Mouse (Mus musculus) neural tube, embryonic 13.5 days (tissue): ENCODE results near the gene Tapbpl. TPM values are rescaled to one million over a fixed set of nuclear protein-coding genes. Genes with fewer than 3 reads are reported as not detected.

ENCODE experiments used
- ATAC-seq: fragments of 200-750 bp; cut with Nextera tagmentation; 2 replicates; pipeline ENCODE4 v1.8.0; 2017; ENCODE audit warnings: low read depth, mild to moderate bottlenecking, moderate TSS enrichment, moderate library complexity
- H3K27ac ChIP-seq: fragments of 300-500 bp; sonication (generic); replicated peaks from 2 replicates; pipeline ENCODE4 v1.5.1; 2015; ENCODE audit warnings: moderate library complexity, mild to moderate bottlenecking, inconsistent platforms
- H3K27me3 ChIP-seq: fragments of 300-500 bp; sonication (generic); 2 replicates; pipeline ENCODE4 v1.6.1; 2015; ENCODE audit warnings: mild to moderate bottlenecking, inconsistent platforms
- H3K36me3 ChIP-seq: fragments of 300-500 bp; sonication (generic); 2 replicates; pipeline ENCODE4 v1.6.1; 2015; ENCODE audit warnings: mild to moderate bottlenecking, inconsistent platforms
- H3K4me1 ChIP-seq: fragments of 300-500 bp; sonication (generic); replicated peaks from 2 replicates; pipeline ENCODE4 v1.6.1; 2015; ENCODE audit warnings: inconsistent platforms
- H3K4me2 ChIP-seq: fragments of 300-500 bp; sonication (generic); 2 replicates; pipeline ENCODE4 v1.6.1; 2015; ENCODE audit warnings: inconsistent platforms, mild to moderate bottlenecking, moderate library complexity
- H3K4me3 ChIP-seq: fragments of 300-500 bp; sonication (generic); 2 replicates; pipeline ENCODE4 v1.5.1; 2015; ENCODE audit warnings: mild to moderate bottlenecking, inconsistent platforms
- H3K9ac ChIP-seq: fragments of 300-500 bp; sonication (generic); 2 replicates; pipeline ENCODE4 v1.6.1; 2015; ENCODE audit warnings: moderate library complexity, mild to moderate bottlenecking, inconsistent platforms
- H3K9me3 ChIP-seq: fragments of 300-500 bp; sonication (generic); 2 replicates; pipeline ENCODE4 v1.6.1; 2016; ENCODE audit warnings: inconsistent platforms
- WGBS: fragments of 180-500 bp; shearing (Covaris S2); methylation state at CpG from one replicate; pipeline ENCODE4 v1.1.7; 2015; 5-methylcytosine and 5-hydroxymethylcytosine counted together
- microRNA-seq: library from miRNA; unstranded; fragments of <30 nt; microRNA quantifications from one replicate; pipeline ENCODE4, GENCODE M21; 2016
- polyA plus RNA-seq: library from polyadenylated mRNA; unstranded; fragments of >200 nt; fragmentation: Nextera tagmentation; extraction: Ambion mirVana; gene quantifications from 2 replicates; pipeline ENCODE4 v1.2.1, GENCODE M21; 2015

The Tapbpl gene
- polyA plus RNA-seq, 1 experiment from 2014 or later = 5.5 TPM

DNA sequence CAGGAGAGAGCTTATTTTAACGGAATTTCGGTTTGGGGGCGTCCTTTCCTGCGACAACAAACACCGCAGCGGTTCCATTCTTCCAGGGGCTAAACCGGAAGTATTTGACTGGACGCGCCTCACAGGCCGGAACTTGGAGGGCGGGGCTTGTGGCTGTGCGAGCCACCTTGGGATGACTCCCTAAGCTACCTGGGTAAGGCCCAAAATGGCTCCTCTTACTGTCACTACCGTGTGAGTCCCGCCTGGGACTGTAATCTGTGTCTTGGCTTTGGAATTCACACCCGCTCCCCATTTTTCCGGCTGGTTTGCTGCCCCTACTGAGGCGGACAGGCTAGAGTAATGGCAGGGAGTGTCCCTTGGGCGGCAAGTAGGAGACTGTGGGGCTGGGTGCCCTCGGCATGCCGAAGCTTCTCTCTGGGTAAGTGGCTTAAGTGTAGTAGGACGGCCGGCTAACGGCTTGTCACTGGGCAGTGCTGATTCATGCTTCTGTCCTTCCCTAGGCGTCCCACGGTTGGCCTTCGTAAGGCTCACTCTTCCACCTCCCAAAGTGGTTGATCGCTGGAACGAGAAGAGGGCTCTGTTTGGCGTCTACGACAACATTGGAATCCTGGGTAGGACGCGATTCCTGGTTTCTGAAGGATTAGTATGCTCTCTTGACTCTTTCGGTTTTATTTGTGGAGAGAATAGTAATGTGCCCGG lies 39.5 kb downstream of the Tapbpl start:
- H3K27me3 ChIP-seq = no peaks in the 10 kb centered on the region
- H3K9ac ChIP-seq = peak overlapping the region; percentile 84
- H3K4me2 ChIP-seq = peak overlapping the region; percentile 95
- WGBS = under 1% methylated on average over 34 of the region's 34 CpGs
- H3K4me1 ChIP-seq = peaks cover 29% of the 10 kb centered on the region
- H3K4me3 ChIP-seq = peak overlapping the region; percentile 74
- no peaks in the 10 kb centered on the region for H3K9me3 ChIP-seq
- peak overlapping the region; percentile 100 for H3K27ac ChIP-seq
- ATAC-seq = peak; percentile 97
- H3K36me3 ChIP-seq = peaks cover 49% of the 10 kb centered on the region

DNA sequence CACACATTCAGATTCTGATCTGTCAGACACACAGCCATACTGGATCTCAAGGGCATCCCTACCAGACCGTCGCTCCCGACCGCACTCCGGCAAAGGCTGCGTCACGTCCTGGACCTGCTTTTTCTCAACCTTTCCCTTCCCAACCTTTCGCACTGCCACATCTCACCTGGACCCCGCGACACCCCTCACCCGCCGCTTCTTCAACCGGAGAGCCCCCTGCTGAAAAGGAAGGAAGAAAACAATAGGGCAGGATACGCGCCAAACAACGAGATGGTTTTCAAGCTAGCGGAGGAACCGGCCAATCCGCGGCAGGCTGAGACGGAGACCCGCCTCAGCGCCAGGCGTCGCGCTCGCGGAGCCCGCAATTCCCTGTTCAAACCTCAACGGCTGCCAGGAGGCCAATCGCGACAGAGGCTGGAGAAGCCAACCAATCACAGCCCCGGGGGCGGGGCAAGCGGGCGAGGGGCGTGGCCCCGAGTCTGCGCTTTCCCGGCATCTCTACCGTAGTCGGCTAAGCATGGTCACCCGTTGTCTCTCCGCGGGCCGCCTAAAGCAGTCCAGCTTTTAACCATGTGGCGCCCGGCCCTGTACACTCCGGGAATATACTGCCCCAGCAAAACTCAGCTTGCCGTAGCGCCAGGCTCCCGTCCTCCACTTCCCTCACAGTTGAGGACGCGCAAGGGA lies 40.2 kb downstream of the Tapbpl start, which contains the start of the genes Ncapd2 and Mrpl51:
Ncapd2 (minus strand) TSS at position 370 of the 684 bp plus-strand sequence.
Mrpl51 (plus strand) TSS at position 470 of the 684 bp plus-strand sequence.
- Histone ChIP-seq H3K4me1 (peaks cover 29% of the 10 kb centered on the region), H3K4me2 (peak within 1 kb of the TSS; percentile 95), H3K27me3 (no peaks in the 10 kb centered on the region), H3K9ac (peak within 1 kb of the TSS; percentile 84), H3K27ac (peak within 1 kb of the TSS; percentile 100), H3K9me3 (no peaks in the 10 kb centered on the region), H3K4me3 (peak within 1 kb of the TSS; percentile 74), H3K36me3 (peaks cover 56% of the 10 kb centered on the region)
- WGBS = 1% methylated on average over 54 of the region's 54 CpGs
- peak; percentile 98 for ATAC-seq

DNA sequence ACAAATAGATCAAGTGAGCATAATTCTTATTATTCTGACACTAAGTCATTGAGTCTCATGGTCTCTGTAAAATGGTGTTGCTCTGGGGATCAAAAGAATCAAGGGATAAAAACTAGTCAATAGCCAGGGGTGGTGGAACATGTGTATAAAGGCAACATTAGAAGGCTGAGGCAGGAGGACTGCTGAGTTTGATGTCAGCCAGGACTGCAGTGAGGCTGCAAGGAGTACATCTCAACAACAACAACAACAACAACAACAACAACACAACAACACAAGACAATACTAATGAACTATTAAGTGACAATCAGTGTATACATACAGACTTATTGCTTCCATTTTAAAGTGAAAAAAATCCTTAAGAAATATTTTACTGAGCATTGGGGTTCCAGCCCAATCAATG lies 40.8 kb downstream of the Tapbpl start:
- Histone ChIP-seq H3K36me3 (peaks cover 63% of the 10 kb centered on the region), H3K27me3 (no peaks in the 10 kb centered on the region)

DNA sequence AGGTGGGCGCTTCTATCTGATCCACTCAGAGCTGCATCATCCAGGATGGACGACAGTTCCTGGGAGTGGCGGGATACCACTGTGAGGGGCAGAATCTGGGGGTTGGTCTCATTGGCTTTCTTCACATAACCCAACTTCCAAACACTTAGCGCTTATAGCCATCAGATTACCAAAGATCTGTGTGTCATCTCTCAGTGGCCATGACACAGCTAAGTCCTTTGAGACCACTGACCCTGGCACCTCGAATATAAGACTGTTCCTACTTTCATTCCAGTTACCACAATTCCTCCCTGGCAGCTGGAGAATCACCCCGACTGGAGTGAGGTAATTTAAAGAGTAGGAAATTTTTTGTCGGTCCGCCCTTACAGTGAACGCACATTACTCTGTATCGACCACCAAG lies 45.5 kb downstream of the Tapbpl start:
- H3K27ac ChIP-seq = no peak overlapping the region
- H3K4me3 ChIP-seq = no peak overlapping the region
- H3K4me2 ChIP-seq = no peak overlapping the region
- no peaks in the 10 kb centered on the region for H3K27me3 ChIP-seq
- H3K4me1 ChIP-seq = peaks cover 17% of the 10 kb centered on the region
- no peaks in the 10 kb centered on the region for H3K9me3 ChIP-seq
- H3K9ac ChIP-seq = no peak overlapping the region
- peaks cover 82% of the 10 kb centered on the region for H3K36me3 ChIP-seq
- no peak for ATAC-seq
- WGBS = 96% methylated on average over 10 of the region's 10 CpGs

More for the DNA sequence above, 40.8 kb downstream of the Tapbpl start:
- peak overlapping the region; percentile 74 for H3K4me3 ChIP-seq
- peak overlapping the region; percentile 73 for H3K9ac ChIP-seq
- no peaks in the 10 kb centered on the region for H3K9me3 ChIP-seq
- peak overlapping the region; percentile 100 for H3K27ac ChIP-seq
- peak overlapping the region; percentile 68 for H3K4me2 ChIP-seq
- peaks cover 29% of the 10 kb centered on the region for H3K4me1 ChIP-seq
- no peak for ATAC-seq

DNA sequence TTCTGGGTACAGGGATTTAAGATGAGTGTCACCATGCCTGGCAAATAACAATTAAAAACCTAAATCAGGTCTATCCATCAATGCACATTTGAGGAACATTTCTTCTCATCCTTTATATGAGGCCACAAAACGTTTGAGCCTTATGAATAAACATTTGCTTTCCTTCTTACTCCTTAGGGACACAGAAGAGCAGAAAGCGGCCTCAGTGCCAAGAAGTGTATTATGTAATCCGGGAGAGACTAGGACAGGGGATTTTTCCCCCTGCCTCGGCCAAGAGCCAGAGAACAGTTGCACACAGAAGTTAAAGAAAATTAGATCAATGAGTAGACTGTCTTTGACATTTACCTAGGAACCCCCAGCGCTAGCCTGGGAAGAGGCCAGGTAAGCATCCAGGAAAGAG lies 49.5 kb downstream of the Tapbpl start:
- Histone ChIP-seq H3K4me3 (no peak overlapping the region), H3K27ac (no peak overlapping the region), H3K9me3 (no peaks in the 10 kb centered on the region), H3K27me3 (no peaks in the 10 kb centered on the region), H3K36me3 (peaks cover 98% of the 10 kb centered on the region), H3K4me1 (no peaks in the 10 kb centered on the region), H3K4me2 (no peak overlapping the region), H3K9ac (no peak overlapping the region)
- 75% methylated on average over 5 of the region's 5 CpGs for WGBS
- ATAC-seq = no peak

DNA sequence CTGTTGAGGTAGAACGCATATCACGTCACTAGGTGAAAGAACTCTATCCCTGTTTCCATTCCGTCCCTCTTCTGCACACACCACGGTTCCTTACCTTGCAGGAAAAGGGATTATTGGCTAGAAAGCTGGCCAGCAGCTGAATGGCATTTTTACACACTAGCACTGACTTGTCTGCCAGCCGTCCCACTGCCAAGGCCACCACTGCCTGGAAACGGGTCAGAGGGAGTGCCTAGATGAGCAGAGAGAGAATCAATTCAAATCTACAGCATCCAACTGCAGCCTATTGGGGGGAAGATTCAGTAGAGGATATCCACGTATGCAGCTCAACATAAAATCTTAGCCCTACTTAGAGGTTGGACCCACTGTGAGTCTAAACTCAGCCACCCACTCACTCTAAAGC lies 52.1 kb downstream of the Tapbpl start:
- no peaks in the 10 kb centered on the region for H3K4me1 ChIP-seq
- no peak for ATAC-seq
- WGBS = 91% methylated on average over 7 of the region's 7 CpGs

DNA sequence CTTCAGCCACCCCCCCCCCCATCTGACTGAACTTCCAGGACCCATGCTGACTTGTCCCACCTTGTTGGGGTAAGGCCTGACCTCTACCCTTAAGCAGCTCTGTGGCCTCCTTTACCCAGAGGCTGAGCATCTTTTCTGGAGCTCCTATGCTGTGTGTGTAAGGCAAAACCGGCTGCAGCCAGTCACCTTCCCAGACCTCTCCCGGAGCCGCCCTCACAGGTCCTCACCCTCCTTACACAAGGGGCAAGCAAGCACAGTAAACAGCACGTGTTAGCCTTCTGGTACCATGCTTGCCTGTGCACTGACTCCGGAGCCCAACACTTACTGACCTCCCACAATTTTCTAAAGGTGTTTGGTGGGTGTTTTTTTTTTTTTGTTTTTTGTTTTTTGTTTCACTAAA lies 56.2 kb downstream of the Tapbpl start:
- Histone ChIP-seq H3K4me3 (no peak overlapping the region), H3K27ac (no peak overlapping the region), H3K27me3 (no peaks in the 10 kb centered on the region), H3K36me3 (peaks cover 100% of the 10 kb centered on the region), H3K9me3 (no peaks in the 10 kb centered on the region), H3K9ac (no peak overlapping the region), H3K4me1 (no peaks in the 10 kb centered on the region), H3K4me2 (no peak overlapping the region)
- WGBS = 94% methylated on average over 5 of the region's 5 CpGs
- no peak for ATAC-seq

More for the DNA sequence above, 52.1 kb downstream of the Tapbpl start:
- Histone ChIP-seq H3K27me3 (no peaks in the 10 kb centered on the region), H3K4me3 (no peak overlapping the region), H3K36me3 (peaks cover 98% of the 10 kb centered on the region), H3K9ac (no peak overlapping the region), H3K4me2 (no peak overlapping the region), H3K27ac (no peak overlapping the region), H3K9me3 (no peaks in the 10 kb centered on the region)

Small RNA genes lying within 50 kb of the gene (microRNA-seq; reads per million reads assigned to microRNA genes)
- gene Mir3098 (not detected), gene Mir8113 (not detected)

Other genes with a start within 250 kb of the Tapbpl start
- 28.4 and 28.9 TPM in 2 replicates for gene Pianp, start 235.2 kb downstream of the Tapbpl start, polyA plus RNA-seq
- gene Zfp384, start 222.7 kb downstream of the Tapbpl start, polyA plus RNA-seq = 20.0 and 23.2 TPM in 2 replicates
- gene Ing4, start 192.1 kb downstream of the Tapbpl start, polyA plus RNA-seq = 147 and 148 TPM in 2 replicates
- 19.0 and 21.0 TPM in 2 replicates for gene Acrbp, start 182.2 kb downstream of the Tapbpl start, polyA plus RNA-seq
- 0.43 and 0.77 TPM in 2 replicates for gene Lpar5, start 163.9 kb downstream of the Tapbpl start, polyA plus RNA-seq
- gene Chd4, start 135.9 kb downstream of the Tapbpl start, polyA plus RNA-seq = 89.0 and 107 TPM in 2 replicates
- gene Nop2, start 100.0 kb downstream of the Tapbpl start, polyA plus RNA-seq = 44.5 and 45.3 TPM in 2 replicates
- gene Iffo1, start 86.6 kb downstream of the Tapbpl start, polyA plus RNA-seq = 21.1 and 24.0 TPM in 2 replicates
- 1,206 and 1,336 TPM in 2 replicates for gene Gapdh, start 65.4 kb downstream of the Tapbpl start, polyA plus RNA-seq
- gene Ncapd2, start 40.2 kb downstream of the Tapbpl start, polyA plus RNA-seq = 48.8 and 69.2 TPM in 2 replicates
- 143 and 158 TPM in 2 replicates for gene Mrpl51, start 40.1 kb downstream of the Tapbpl start, polyA plus RNA-seq
- gene Vamp1, start 16.3 kb downstream of the Tapbpl start, polyA plus RNA-seq = 16.2 and 17.1 TPM in 2 replicates
- gene Cd27, start 5.2 kb upstream of the Tapbpl start, polyA plus RNA-seq = 1.3 and 1.6 TPM in 2 replicates
- gene Tuba3a, start 54.2 kb upstream of the Tapbpl start, polyA plus RNA-seq = not detected in 2 replicates
- 16.3 and 17.5 TPM in 2 replicates for gene Ltbr, start 82.0 kb upstream of the Tapbpl start, polyA plus RNA-seq
- gene Scnn1a, start 88.8 kb upstream of the Tapbpl start, polyA plus RNA-seq = 0.36 and 0.63 TPM in 2 replicates
- gene Tnfrsf1a, start 117.5 kb upstream of the Tapbpl start, polyA plus RNA-seq = 17.5 and 21.5 TPM in 2 replicates
- gene Plekhg6, start 148.9 kb upstream of the Tapbpl start, polyA plus RNA-seq = 0.23 TPM in 1 of 2 replicates, not detected in the other